Mouse (Mus musculus) spleen, adult 2 months (tissue): ENCODE data around the gene Glp1r.

Experiments used
- CTCF ChIP-seq: fragments of 200-500 bp; IDR thresholded peaks from 2 replicates; pipeline ENCODE4 v1.5.1; 2011; ENCODE audit warnings: mild to moderate bottlenecking, inconsistent platforms; ENCODE audit not compliant: insufficient read depth, insufficient read length, insufficient replicate concordance; ENCODE audit errors: extremely low read depth
- POLR2A ChIP-seq: fragments of 200-500 bp; IDR thresholded peaks from 2 replicates; pipeline ENCODE4 v1.6.1; 2011; ENCODE audit warnings: low read depth, low read length, inconsistent platforms

GRCm38 (mm10) chr17:30871040-30871439 is 30.6 kb upstream of the Glp1r start:
- TF ChIP-seq CTCF (no peak), POLR2A (no peak)
